7 mouse cellular contexts compared by ENCODE assay signal in the genomic region with DNA sequence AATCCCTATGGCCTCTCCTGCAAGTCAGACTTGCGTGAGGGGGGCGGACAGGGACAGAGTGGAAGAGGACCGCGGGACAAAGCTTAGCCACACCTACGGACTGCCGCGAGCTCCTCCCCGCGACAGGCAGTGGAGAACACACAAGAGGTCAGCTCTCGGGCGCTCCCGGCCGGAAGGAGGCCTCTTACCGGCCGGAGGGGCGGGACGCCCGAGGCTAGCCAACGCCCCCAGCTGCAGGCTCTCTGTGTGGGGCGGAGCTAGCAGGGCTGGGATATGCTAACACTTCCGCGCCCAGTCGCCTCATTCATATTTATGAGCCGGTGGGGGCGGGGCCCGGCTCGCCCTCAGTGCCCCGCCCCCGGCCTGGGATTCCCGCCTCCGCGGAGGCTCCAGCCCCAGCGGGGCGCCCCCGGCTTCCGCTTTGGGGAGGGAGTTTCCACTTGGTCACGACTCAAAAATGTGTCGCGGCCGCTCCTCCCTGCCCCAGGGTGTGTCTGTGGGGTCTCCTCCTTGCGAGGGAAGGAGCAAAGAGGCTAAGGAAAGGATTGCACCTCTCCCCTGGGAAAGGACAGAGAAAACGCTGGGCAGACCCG. TPM values are rescaled to one million over a fixed set of nuclear protein-coding genes. Genes with fewer than 3 reads are reported as not detected.
DNase-seq lines count a peak whose midpoint lies in the region; ATAC-seq lines count a peak whose summit lies in the region.

No protein-coding gene starts in this region.

- H3K27me3 ChIP-seq in intestine, embryonic 15.5 days (replicated peaks): no peaks in the 10 kb centered on the region
- no peaks in the 10 kb centered on the region for H3K27me3 ChIP-seq in midbrain, embryonic 10.5 days (ENCODE audit: low read depth, poor library complexity, severe bottlenecking)

- peak; percentile 99 for ATAC-seq in intestine, embryonic 15.5 days

- intact Hi-C loops in gastrocnemius, postnatal 36 days (cut with DNase I): no loop called here
- intact Hi-C loops in left cerebral cortex, postnatal 25 days (cut with DNase I): no loop called here

- H3K4me3 ChIP-seq in intestine, embryonic 15.5 days (replicated peaks): peak overlapping the region; percentile 39
- H3K4me3 ChIP-seq in midbrain, embryonic 10.5 days: peak overlapping the region; percentile 50

- peaks cover 19% of the 10 kb centered on the region for H3K4me1 ChIP-seq in intestine, embryonic 15.5 days (replicated peaks)
- H3K4me1 ChIP-seq in midbrain, embryonic 10.5 days: peaks cover 24% of the 10 kb centered on the region

- H3K27ac ChIP-seq in intestine, embryonic 15.5 days: peak overlapping the region; percentile 92
- H3K27ac ChIP-seq in midbrain, embryonic 10.5 days (replicated peaks): peak overlapping the region; percentile 90

- H3K4me2 ChIP-seq in intestine, embryonic 15.5 days (replicated peaks): peak overlapping the region; percentile 77

- H3K36me3 ChIP-seq in intestine, embryonic 15.5 days: peaks cover 9% of the 10 kb centered on the region; the same call in 1 of the 2 replicates
- peaks cover 13% of the 10 kb centered on the region for H3K36me3 ChIP-seq in midbrain, embryonic 10.5 days

- no peaks in the 10 kb centered on the region for H3K9me3 ChIP-seq in intestine, embryonic 15.5 days
- no peaks in the 10 kb centered on the region for H3K9me3 ChIP-seq in midbrain, embryonic 10.5 days (replicated peaks)

- peak overlapping the region; percentile 44 for H3K9ac ChIP-seq in intestine, embryonic 15.5 days

- DNase-seq in adrenal gland, adult 2 months: peak; percentile 99
- DNase-seq in embryo, embryonic 11.5 days (ENCODE audit: low read depth, low spot score): peak; percentile 95
- DNase-seq in gastrocnemius, postnatal 36 days: peak; percentile 96
- peak; percentile 87 to 92 for DNase-seq in left cerebral cortex, postnatal 25 days (ENCODE audit: low spot score in 2 of 2)
- peak; percentile 98 for DNase-seq in midbrain, embryonic 10.5 days (ENCODE audit: low spot score)
- peak; percentile 84 for DNase-seq in right cerebral cortex, postnatal 4 days

- WGBS in intestine, embryonic 15.5 days: under 1% methylated on average over 43 of the region's 43 CpGs
- WGBS in midbrain, embryonic 10.5 days: under 1% methylated on average over 43 of the region's 43 CpGs

RNA-seq across cellular contexts. Expression of gene Glis2, which starts 7.9 kb away (rescaled TPM):
- 10 to 100 TPM; 17.3 to 27.4 TPM for total RNA-seq in adrenal gland, adult 2 months (2021)
- polyA plus RNA-seq in adrenal gland, adult 2 months (2012; rRNA removed): 28.9 and 29.3 TPM in 2 replicates
- 1 to 10 TPM; 5.9 to 7.0 TPM for total RNA-seq in gastrocnemius, postnatal 36 days (2021)
- polyA plus RNA-seq in intestine, embryonic 15.5 days (2015; fragmentation: Nextera tagmentation; extraction: Ambion mirVana): 21.4 and 23.5 TPM in 2 replicates
- total RNA-seq in left cerebral cortex, postnatal 25 days (2021): 10 to 100 TPM; 11.7 to 12.4 TPM
- 23.0 and 23.6 TPM in 2 replicates for polyA plus RNA-seq in midbrain, embryonic 10.5 days (2016; fragmentation: Nextera tagmentation; extraction: Ambion mirVana)

RNA-seq across cellular contexts. Expression of gene Tfap4, which starts 27.0 kb away (rescaled TPM):
- total RNA-seq in adrenal gland, adult 2 months (2021): 1 to 10 TPM; 3.8 to 6.7 TPM
- 3.6 and 4.0 TPM in 2 replicates for polyA plus RNA-seq in adrenal gland, adult 2 months (2012; rRNA removed)
- 1 to 10 TPM; 2.6 to 4.1 TPM for total RNA-seq in gastrocnemius, postnatal 36 days (2021)
- polyA plus RNA-seq in intestine, embryonic 15.5 days (2015; fragmentation: Nextera tagmentation; extraction: Ambion mirVana): 27.9 and 28.8 TPM in 2 replicates
- 1 to 10 TPM; 2.9 to 3.5 TPM for total RNA-seq in left cerebral cortex, postnatal 25 days (2021)
- 28.0 and 32.6 TPM in 2 replicates for polyA plus RNA-seq in midbrain, embryonic 10.5 days (2016; fragmentation: Nextera tagmentation; extraction: Ambion mirVana)

RNA-seq across cellular contexts. Expression of gene Pam16, which starts 38.2 kb away (rescaled TPM):
- 100 to 1,000 TPM; 104 to 111 TPM for total RNA-seq in adrenal gland, adult 2 months (2021)
- 16.0 and 33.4 TPM in 2 replicates for polyA plus RNA-seq in adrenal gland, adult 2 months (2012; rRNA removed)
- total RNA-seq in gastrocnemius, postnatal 36 days (2021): 10 to 100 TPM; 87.0 to 91.6 TPM
- 74.5 and 84.3 TPM in 2 replicates for polyA plus RNA-seq in intestine, embryonic 15.5 days (2015; fragmentation: Nextera tagmentation; extraction: Ambion mirVana)
- 10 to 100 TPM; 67.5 to 92.8 TPM for total RNA-seq in left cerebral cortex, postnatal 25 days (2021)
- 91.0 and 94.8 TPM in 2 replicates for polyA plus RNA-seq in midbrain, embryonic 10.5 days (2016; fragmentation: Nextera tagmentation; extraction: Ambion mirVana)

RNA-seq across cellular contexts. Expression of gene Srl, which starts 45.0 kb away (rescaled TPM):
- 10 to 100 TPM in 1 of 2 experiments, 1 to 10 TPM in 1; 6.8 to 13.2 TPM for total RNA-seq in adrenal gland, adult 2 months (2021)
- 0.35 and 0.57 TPM in 2 replicates for polyA plus RNA-seq in adrenal gland, adult 2 months (2012; rRNA removed)
- 1,000 to 10,000 TPM; 1,182 to 1,390 TPM for total RNA-seq in gastrocnemius, postnatal 36 days (2021)
- 7.7 and 11.5 TPM in 2 replicates for polyA plus RNA-seq in intestine, embryonic 15.5 days (2015; fragmentation: Nextera tagmentation; extraction: Ambion mirVana)
- total RNA-seq in left cerebral cortex, postnatal 25 days (2021): 1 to 10 TPM; 9.1 to 9.5 TPM
- 21.0 and 22.1 TPM in 2 replicates for polyA plus RNA-seq in midbrain, embryonic 10.5 days (2016; fragmentation: Nextera tagmentation; extraction: Ambion mirVana)

RNA-seq across cellular contexts. Expression of gene Vasn, which starts 53.1 kb away (rescaled TPM):
- 10 to 100 TPM in 1 of 2 experiments, 1 to 10 TPM in 1; 8.4 to 15.4 TPM for total RNA-seq in adrenal gland, adult 2 months (2021)
- 28.1 and 30.9 TPM in 2 replicates for polyA plus RNA-seq in adrenal gland, adult 2 months (2012; rRNA removed)
- 1 to 10 TPM; 3.8 to 4.0 TPM for total RNA-seq in gastrocnemius, postnatal 36 days (2021)
- 14.1 and 15.1 TPM in 2 replicates for polyA plus RNA-seq in intestine, embryonic 15.5 days (2015; fragmentation: Nextera tagmentation; extraction: Ambion mirVana)
- total RNA-seq in left cerebral cortex, postnatal 25 days (2021): 1 to 10 TPM; 7.5 to 9.9 TPM
- polyA plus RNA-seq in midbrain, embryonic 10.5 days (2016; fragmentation: Nextera tagmentation; extraction: Ambion mirVana): 9.0 and 10.6 TPM in 2 replicates

Comparison
In these comparisons a context has a peak if more than half of its experiments do, and no peak if none do; other contexts are left out.
1. Peak in every context shown above with its lines: DNase-seq, ATAC-seq, H3K4me3 ChIP-seq and H3K27ac ChIP-seq.